Comparison of ENCODE assay signal across 8 mouse cellular contexts in the genomic region with DNA sequence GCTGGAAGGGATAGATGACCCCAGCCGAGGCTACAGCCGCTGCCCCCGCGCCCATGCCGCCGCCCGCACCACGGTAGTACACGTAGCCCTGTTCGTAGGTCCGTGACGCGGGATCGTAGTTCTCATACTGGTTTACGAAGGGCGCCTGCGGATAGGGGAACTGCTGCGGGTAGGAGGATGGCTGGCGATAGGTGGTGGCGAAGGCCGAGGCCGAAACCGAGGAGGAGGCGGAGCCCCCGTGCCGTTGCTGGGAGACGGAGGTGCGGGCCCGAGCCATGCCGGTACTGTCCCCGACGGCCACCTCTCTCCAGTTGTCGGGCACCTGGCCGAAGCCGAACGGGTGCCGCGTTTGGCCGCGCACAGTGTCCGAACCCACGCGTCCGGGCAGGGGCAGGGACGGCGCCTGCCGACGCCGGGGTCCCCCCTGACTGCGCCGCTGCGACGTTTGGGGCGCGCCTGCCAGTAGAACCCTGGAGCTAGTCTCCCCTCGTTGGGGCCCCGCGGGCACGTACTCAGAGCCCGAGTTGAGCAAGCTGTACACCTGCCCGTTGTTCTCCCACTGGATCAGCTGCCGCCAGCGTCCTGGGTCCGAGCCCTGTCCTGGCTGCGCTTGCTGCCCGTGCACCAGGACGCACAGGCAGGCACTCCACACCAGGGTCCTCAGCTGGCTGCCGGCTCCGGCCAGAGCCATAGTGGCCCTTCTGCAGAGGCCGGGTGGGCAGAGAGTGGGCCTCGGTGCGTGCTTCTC. TPM values are rescaled to one million over a fixed set of nuclear protein-coding genes. Genes with fewer than 3 reads are reported as not detected.
A peak's percentile ranks its signal among the peaks of the same experiment; 100 is the strongest.
DNase-seq lines count a peak whose midpoint lies in the region; ATAC-seq and TF ChIP-seq lines count a peak whose summit lies in the region.

No protein-coding gene starts in this region.

- peaks cover 80% of the 10 kb centered on the region for H3K4me1 ChIP-seq in hindbrain, embryonic 10.5 days (replicated peaks)
- peaks cover 13% of the 10 kb centered on the region for H3K4me1 ChIP-seq in liver, embryonic 11.5 days (replicated peaks; ENCODE audit: control insufficient read depth, insufficient read depth, low read length)
- H3K4me1 ChIP-seq in neural tube, embryonic 14.5 days (ENCODE audit: control insufficient read depth, insufficient read depth, low read length): peaks cover 19% of the 10 kb centered on the region

- H3K4me3 ChIP-seq in left cerebral cortex, adult 2 months: peak overlapping the region; percentile 28
- peak overlapping the region; percentile 55 for H3K4me3 ChIP-seq in hindbrain, embryonic 10.5 days
- H3K4me3 ChIP-seq in liver, embryonic 11.5 days (ENCODE audit: low read depth, low read length): peak overlapping the region; percentile 46
- H3K4me3 ChIP-seq in neural tube, embryonic 14.5 days (ENCODE audit: low read depth, low read length): peak overlapping the region; percentile 29

- intact Hi-C loops in left cerebral cortex, adult 2 months (cut with DNase I): no loop called here

- no peak for TF ChIP-seq CTCF in left cerebral cortex, adult 2 months (IDR thresholded peaks at IDR 0.05)

- ATAC-seq in liver, embryonic 11.5 days (replicated peaks; ENCODE audit: low FRiP score): no peak; the same call in 1 of the 2 replicates
- ATAC-seq in neural tube, embryonic 14.5 days (ENCODE audit: low read depth): peak; percentile 26
- ATAC-seq in erythroblast, adult 5-6 weeks (replicated peaks; ENCODE audit: low FRiP score, poor library complexity, severe bottlenecking): no peak

- DNase-seq in left cerebral cortex, adult 2 months (ENCODE audit: extremely low spot score in 1 of 2, low spot score in 2 of 2): peak in 1 of 2 experiments; percentile 19
- DNase-seq in left cerebral cortex, adult 18-20 months (ENCODE audit: low spot score in 2 of 2): no peak
- DNase-seq in embryo, embryonic 10.5 days (ENCODE audit: low spot score): peak; percentile 61
- peak; percentile 57 for DNase-seq in hindbrain, embryonic 10.5 days (ENCODE audit: low spot score)
- DNase-seq in liver, embryonic 11.5 days (ENCODE audit: low spot score): no peak
- DNase-seq in right cerebral cortex, adult 2 months (ENCODE audit: low spot score in 2 of 2): no peak

- peaks cover 50% of the 10 kb centered on the region for H3K27me3 ChIP-seq in hindbrain, embryonic 10.5 days (ENCODE audit: insufficient read depth, poor library complexity, severe bottlenecking)
- peaks cover 59% of the 10 kb centered on the region for H3K27me3 ChIP-seq in liver, embryonic 11.5 days (replicated peaks; ENCODE audit: control insufficient read depth, insufficient read depth, low read length)
- H3K27me3 ChIP-seq in neural tube, embryonic 14.5 days (ENCODE audit: control insufficient read depth, insufficient read depth, low read length): peaks cover 8% of the 10 kb centered on the region

- 2% methylated on average over 72 of the region's 72 CpGs for WGBS in hindbrain, embryonic 10.5 days
- WGBS in liver, embryonic 11.5 days: 3% methylated on average over 72 of the region's 72 CpGs
- 1% methylated on average over 69 of the region's 72 CpGs for WGBS in neural tube, embryonic 14.5 days

- no peaks in the 10 kb centered on the region for H3K36me3 ChIP-seq in hindbrain, embryonic 10.5 days
- H3K36me3 ChIP-seq in liver, embryonic 11.5 days (ENCODE audit: control insufficient read depth, insufficient read depth, low read length): no peaks in the 10 kb centered on the region
- H3K36me3 ChIP-seq in neural tube, embryonic 14.5 days (ENCODE audit: control insufficient read depth, insufficient read depth, low read length): no peaks in the 10 kb centered on the region

- peak overlapping the region; percentile 52; the same call in 1 of the 2 replicates for H3K9ac ChIP-seq in liver, embryonic 11.5 days (ENCODE audit: low read depth, low read length)
- H3K9ac ChIP-seq in neural tube, embryonic 14.5 days (replicated peaks; ENCODE audit: low read depth, low read length): peak overlapping the region; percentile 46

- no peak overlapping the region for H3K27ac ChIP-seq in left cerebral cortex, adult 2 months
- peak overlapping the region; percentile 87 for H3K27ac ChIP-seq in hindbrain, embryonic 10.5 days
- H3K27ac ChIP-seq in liver, embryonic 11.5 days (ENCODE audit: low read depth, low read length): no peak overlapping the region; the same call in 1 of the 2 replicates
- H3K27ac ChIP-seq in neural tube, embryonic 14.5 days (ENCODE audit: low read depth, low read length): no peak overlapping the region

- peak overlapping the region; percentile 72 for H3K4me2 ChIP-seq in liver, embryonic 11.5 days
- H3K4me2 ChIP-seq in neural tube, embryonic 14.5 days (ENCODE audit: low read depth, low read length): peak overlapping the region; percentile 51

- H3K9me3 ChIP-seq in hindbrain, embryonic 10.5 days: no peaks in the 10 kb centered on the region
- no peaks in the 10 kb centered on the region for H3K9me3 ChIP-seq in liver, embryonic 11.5 days (ENCODE audit: control insufficient read depth, low read length)
- H3K9me3 ChIP-seq in neural tube, embryonic 14.5 days (ENCODE audit: control insufficient read depth, low read length): no peaks in the 10 kb centered on the region

RNA-seq across cellular contexts. Expression of gene Loxl1, which starts 0.6 kb away (rescaled TPM):
- total RNA-seq in left cerebral cortex, adult 2 months (2021): 1 to 10 TPM; 2.1 to 2.2 TPM
- 1 to 10 TPM; 1.5 to 2.8 TPM for total RNA-seq in left cerebral cortex, adult 18-20 months (2021)
- 9.9 and 14.5 TPM in 2 replicates for polyA plus RNA-seq in hindbrain, embryonic 10.5 days (2016; fragmentation: Nextera tagmentation; extraction: Ambion mirVana)
- 9.6 and 11.0 TPM in 2 replicates for polyA plus RNA-seq in liver, embryonic 11.5 days (2014; fragmentation: Nextera tagmentation; extraction: Ambion mirVana)
- polyA plus RNA-seq in neural tube, embryonic 14.5 days (2014; fragmentation: Nextera tagmentation; extraction: Ambion mirVana): 1.2 and 8.6 TPM in 2 replicates
- total RNA-seq in erythroblast, adult 5-6 weeks (2015; ENCODE audit: low replicate concordance): not detected in 2 replicates
- total RNA-seq in erythroblast, adult 5-6 weeks (2017; ENCODE audit: low replicate concordance): 0.17 TPM in 1 of 2 replicates, not detected in the other

RNA-seq across cellular contexts. Expression of gene Tbc1d21, which starts 57.9 kb away (rescaled TPM):
- total RNA-seq in left cerebral cortex, adult 2 months (2021): not detected
- total RNA-seq in left cerebral cortex, adult 18-20 months (2021): not detected
- polyA plus RNA-seq in hindbrain, embryonic 10.5 days (2016; fragmentation: Nextera tagmentation; extraction: Ambion mirVana): not detected in 2 replicates
- not detected in 2 replicates for polyA plus RNA-seq in liver, embryonic 11.5 days (2014; fragmentation: Nextera tagmentation; extraction: Ambion mirVana)
- polyA plus RNA-seq in neural tube, embryonic 14.5 days (2014; fragmentation: Nextera tagmentation; extraction: Ambion mirVana): not detected in 2 replicates
- total RNA-seq in erythroblast, adult 5-6 weeks (2015; ENCODE audit: low replicate concordance): not detected in 2 replicates
- not detected in 2 replicates for total RNA-seq in erythroblast, adult 5-6 weeks (2017; ENCODE audit: low replicate concordance)

RNA-seq across cellular contexts. Expression of gene Stoml1, which starts 59.4 kb away (rescaled TPM):
- 10 to 100 TPM; 66.5 to 72.6 TPM for total RNA-seq in left cerebral cortex, adult 2 months (2021)
- 10 to 100 TPM; 67.9 to 69.7 TPM for total RNA-seq in left cerebral cortex, adult 18-20 months (2021)
- polyA plus RNA-seq in hindbrain, embryonic 10.5 days (2016; fragmentation: Nextera tagmentation; extraction: Ambion mirVana): 27.7 and 39.8 TPM in 2 replicates
- 9.7 and 12.9 TPM in 2 replicates for polyA plus RNA-seq in liver, embryonic 11.5 days (2014; fragmentation: Nextera tagmentation; extraction: Ambion mirVana)
- polyA plus RNA-seq in neural tube, embryonic 14.5 days (2014; fragmentation: Nextera tagmentation; extraction: Ambion mirVana): 112 and 129 TPM in 2 replicates
- 1.2 and 8.6 TPM in 2 replicates for total RNA-seq in erythroblast, adult 5-6 weeks (2015; ENCODE audit: low replicate concordance)
- 2.1 and 2.3 TPM in 2 replicates for total RNA-seq in erythroblast, adult 5-6 weeks (2017; ENCODE audit: low replicate concordance)

Comparison
In these comparisons a context has a peak if more than half of its experiments do, and no peak if none do; other contexts are left out.
1. DNase-seq: peak in embryo, embryonic 10.5 days (single experiment) and hindbrain, embryonic 10.5 days (single experiment); none in left cerebral cortex, adult 18-20 months (0 of 2), liver, embryonic 11.5 days (single experiment) and right cerebral cortex, adult 2 months (0 of 2).
2. RNA of gene Stoml1, which starts 59.4 kb away (total RNA-seq): 66.5 to 72.6 TPM in left cerebral cortex, adult 2 months and 67.9 to 69.7 TPM in left cerebral cortex, adult 18-20 months; 1.2 to 8.6 TPM in erythroblast, adult 5-6 weeks; every median in the first group is over 4 times any median in the second.
3. Peak in every context shown above with its lines, with median percentiles within 50 percentile points of each other: H3K4me3 ChIP-seq.